Mouse (Mus musculus) left cerebral cortex, adult 2 months (tissue): ENCODE data around the gene Fmn2. TPM values are rescaled to one million over a fixed set of nuclear protein-coding genes. Genes with fewer than 3 reads are reported as not detected.

ENCODE experiments used
- DNase-seq, 2 experiments: peaks; one replicate each; pipeline ENCODE4 v3.0.0; 2021 to 2022; ENCODE audit warnings: low spot score in 2 of 2, mixed read lengths in 1 of 2; ENCODE audit errors: extremely low spot score in 1 of 2
- H3K27ac ChIP-seq: fragments of 200-600 bp; 2 replicates; pipeline ENCODE4 v1.8.1; 2022
- H3K4me3 ChIP-seq: fragments of 200-600 bp; 2 replicates; pipeline ENCODE4 v1.8.1; 2022
- CTCF ChIP-seq: fragments of 200-600 bp; IDR thresholded peaks from 2 replicates; pipeline ENCODE4 v1.8.1; 2022; ENCODE audit warnings: antibody characterized with exemption, mild to moderate bottlenecking, moderate library complexity
- intact Hi-C: fragments of 180-260 bp; cut with DNase I; formaldehyde crosslinking; loops from one replicate; pipeline ENCODE4 v1.15.1; 2025
- total RNA-seq, 2 experiments: library from RNA; stranded (reverse); gene quantifications; 2 replicates each; pipeline ENCODE4 v1.2.3; 2021

Fmn2 gene
- total RNA-seq, 2 experiments from 2014 or later, result 81.5 to 87.0 TPM

GRCm38 (mm10) chr1:174636291-174636690 lies 134.7 kb downstream of the Fmn2 start:
- no peak for TF ChIP-seq CTCF
- H3K4me3 ChIP-seq, result no peak overlapping the region
- DNase-seq, result no peak
- H3K27ac ChIP-seq, result no peak overlapping the region
- intact Hi-C loops, result no loop called here

DNA sequence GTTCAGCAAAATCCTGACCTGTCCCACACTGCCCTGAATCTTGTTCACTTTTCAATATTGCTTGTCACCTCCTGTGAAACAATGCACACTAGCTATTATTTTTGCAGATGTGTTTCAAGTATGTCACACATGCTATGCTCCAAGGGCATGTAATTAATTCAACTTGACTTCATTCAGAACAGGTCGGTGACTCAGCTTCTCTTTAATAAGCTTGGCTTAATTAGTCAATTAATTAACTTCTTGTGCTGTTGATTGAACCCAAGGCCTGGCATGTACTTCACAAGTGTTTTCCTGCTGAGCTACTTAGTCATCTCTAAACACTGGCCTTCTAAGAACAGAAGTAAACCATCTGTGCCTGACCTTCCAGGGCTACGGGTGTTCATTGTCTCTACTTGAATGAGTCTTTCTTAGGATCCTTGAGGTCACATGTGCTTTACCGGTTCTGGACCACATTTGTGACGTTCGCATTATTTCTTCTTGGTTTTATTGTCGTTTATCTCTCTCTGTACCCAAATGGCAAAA lies 136.0 kb downstream of the Fmn2 start:
- H3K4me3 ChIP-seq, result no peak overlapping the region
- no peak for DNase-seq
- H3K27ac ChIP-seq, result no peak overlapping the region
- intact Hi-C loops, result no loop called here
- TF ChIP-seq CTCF, result no peak

DNA sequence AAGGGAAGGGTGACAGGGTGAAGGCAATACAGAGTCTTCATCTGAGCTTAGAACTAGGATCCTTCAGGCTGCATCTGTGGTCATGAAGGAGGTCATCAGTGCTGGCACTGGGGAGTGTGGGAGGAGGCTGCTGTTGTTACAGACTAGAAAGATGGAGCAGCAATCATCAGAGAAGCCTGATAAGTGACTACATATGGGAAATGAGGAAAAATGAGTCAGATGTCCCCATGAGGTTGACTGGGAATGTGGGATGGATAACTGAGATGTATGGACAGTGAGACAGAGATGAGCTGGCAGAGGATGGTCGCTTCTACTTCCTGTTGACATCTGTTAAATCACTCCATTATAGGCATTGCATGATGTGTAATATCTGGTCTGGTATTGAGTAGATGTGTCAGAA lies 139.3 kb downstream of the Fmn2 start:
- no peak for DNase-seq
- no peak for TF ChIP-seq CTCF
- Histone ChIP-seq H3K27ac (no peak overlapping the region), H3K4me3 (no peak overlapping the region)
- intact Hi-C loops, result no loop called here

DNA sequence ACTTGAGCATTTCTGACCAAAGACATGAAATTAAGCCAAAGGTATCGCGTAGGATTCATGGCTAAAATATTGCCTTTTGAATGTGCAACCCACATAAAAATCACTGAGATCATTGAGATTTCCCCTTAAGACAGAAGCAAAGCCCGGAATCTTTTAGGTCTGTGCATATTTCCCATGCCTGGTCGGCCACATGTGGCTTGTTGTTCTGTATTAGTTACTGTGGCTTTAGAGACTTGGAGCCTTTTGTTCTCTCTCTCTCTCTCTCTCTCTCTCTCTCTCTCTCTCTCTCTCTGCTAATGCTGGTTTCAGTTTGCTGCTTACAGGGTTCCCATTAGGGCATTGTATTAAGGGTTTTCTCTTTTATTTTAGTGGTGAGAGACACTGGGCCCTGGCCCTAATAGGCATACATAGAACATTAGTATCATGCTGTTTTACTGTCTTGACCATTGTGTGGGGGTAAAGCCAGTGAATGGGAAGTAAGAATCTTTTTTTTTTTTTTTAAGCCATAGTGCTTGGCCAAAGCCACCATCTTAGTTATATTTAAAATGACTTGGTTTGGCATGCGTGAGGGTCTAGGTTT lies 141.9 kb downstream of the Fmn2 start:
- no peak for TF ChIP-seq CTCF
- H3K4me3 ChIP-seq, result no peak overlapping the region
- H3K27ac ChIP-seq, result no peak overlapping the region
- intact Hi-C loops, result no loop called here
- no peak for DNase-seq

GRCm38 (mm10) chr1:174649421-174649826 lies 147.8 kb downstream of the Fmn2 start:
- Histone ChIP-seq H3K27ac (no peak overlapping the region), H3K4me3 (no peak overlapping the region)
- no peak for TF ChIP-seq CTCF
- intact Hi-C loops, result no loop called here
- no peak for DNase-seq

- Histone ChIP-seq H3K4me3 (no peak overlapping the region), H3K27ac (no peak overlapping the region)
- no peak for DNase-seq
- intact Hi-C loops, result no loop called here
- TF ChIP-seq CTCF, result no peak
Measured at GRCm38 (mm10) chr1:174654565-174654964, 152.9 kb downstream of the Fmn2 start.

DNA sequence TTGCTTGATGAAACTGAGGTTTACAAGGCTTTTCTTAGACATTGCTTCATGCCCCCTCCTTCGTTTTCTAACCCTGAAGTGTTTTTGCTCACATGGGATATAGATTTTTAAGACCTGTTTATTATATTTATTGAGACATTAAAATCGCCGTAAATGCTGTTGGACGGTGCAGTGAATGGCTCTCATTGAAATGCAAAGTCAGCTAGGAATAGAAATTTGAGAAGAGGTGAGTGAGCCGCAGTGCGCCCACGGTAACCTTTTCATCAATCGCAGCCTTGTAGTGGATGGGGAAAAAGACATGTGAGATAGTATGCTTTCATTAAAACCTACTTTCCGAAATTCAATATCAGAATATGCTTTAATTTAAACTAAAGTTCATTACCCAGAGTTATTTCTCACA lies 153.7 kb downstream of the Fmn2 start:
- no peak for DNase-seq
- intact Hi-C loops, result no loop called here

GRCm38 (mm10) chr1:174656554-174656953 lies 154.9 kb downstream of the Fmn2 start:
- TF ChIP-seq CTCF, result no peak
- DNase-seq, result no peak
- Histone ChIP-seq H3K4me3 (no peak overlapping the region), H3K27ac (no peak overlapping the region)
- intact Hi-C loops, result no loop called here

More for the DNA sequence above, 153.7 kb downstream of the Fmn2 start:
- no peak for TF ChIP-seq CTCF
- Histone ChIP-seq H3K4me3 (no peak overlapping the region), H3K27ac (no peak overlapping the region)

DNA sequence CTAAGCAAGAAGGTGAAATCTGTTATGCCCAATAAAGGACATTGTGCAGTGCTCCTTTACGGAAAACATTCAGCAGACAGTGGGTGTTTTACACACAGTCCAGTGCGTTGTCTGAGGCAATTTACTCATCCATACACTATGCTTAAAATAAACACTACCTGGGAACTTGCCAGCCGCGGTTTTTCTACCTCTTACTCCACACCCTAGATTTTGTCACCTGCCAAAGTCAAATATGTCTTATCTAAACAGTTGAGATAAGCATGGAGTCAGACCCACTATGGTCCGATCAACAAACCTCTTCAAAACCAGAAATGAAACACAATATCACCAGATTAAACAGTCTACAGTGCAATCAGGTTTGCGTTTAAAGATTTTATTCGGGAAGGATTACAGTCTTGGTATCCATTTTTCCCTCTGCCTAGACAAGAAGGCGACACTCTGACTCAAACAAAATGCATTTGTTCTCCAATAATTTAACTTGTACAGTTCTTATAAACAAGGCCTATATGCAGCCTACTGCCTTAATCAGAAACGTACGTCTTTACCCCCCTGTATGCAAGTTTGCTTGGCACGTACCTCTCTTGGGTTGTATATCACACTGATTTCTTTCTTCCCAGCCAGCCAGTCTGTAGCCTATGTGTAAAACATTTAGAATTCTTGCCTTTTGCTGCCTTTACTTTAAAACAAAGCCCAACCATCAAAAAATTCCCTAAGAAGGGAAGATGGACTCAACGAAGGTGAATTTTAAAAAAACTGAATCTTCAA lies 158.0 kb downstream of the Fmn2 start:
- H3K27ac ChIP-seq, result no peak overlapping the region
- intact Hi-C loops, result no loop called here
- DNase-seq, result no peak
- no peak overlapping the region for H3K4me3 ChIP-seq
- TF ChIP-seq CTCF, result no peak

GRCm38 (mm10) chr1:174665116-174665515 lies 163.5 kb downstream of the Fmn2 start:
- H3K27ac ChIP-seq, result no peak overlapping the region
- DNase-seq, result no peak
- no peak overlapping the region for H3K4me3 ChIP-seq
- TF ChIP-seq CTCF, result no peak
- intact Hi-C loops, result no loop called here

DNA sequence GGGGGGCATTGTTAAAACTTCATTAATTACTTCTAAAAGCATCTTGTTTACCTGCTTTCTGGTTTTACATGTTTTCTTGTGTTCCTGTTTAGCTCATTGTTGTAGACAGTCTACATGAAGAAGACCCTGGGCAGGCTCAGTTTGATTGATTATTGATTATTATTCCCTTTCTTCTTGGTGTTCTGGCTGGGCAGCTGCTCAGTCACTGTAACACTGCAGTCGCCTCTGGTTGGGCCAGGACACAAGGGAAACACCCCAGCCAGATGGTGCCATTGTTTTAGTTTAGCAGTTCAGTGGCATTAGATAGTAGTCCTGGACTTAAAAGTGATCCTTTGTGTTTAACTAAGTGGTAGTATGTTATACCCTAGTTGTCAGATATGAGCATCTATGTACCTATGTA lies 167.5 kb downstream of the Fmn2 start:
- no peak for DNase-seq
- TF ChIP-seq CTCF, result no peak
- Histone ChIP-seq H3K4me3 (no peak overlapping the region), H3K27ac (no peak overlapping the region)
- intact Hi-C loops, result no loop called here

DNA sequence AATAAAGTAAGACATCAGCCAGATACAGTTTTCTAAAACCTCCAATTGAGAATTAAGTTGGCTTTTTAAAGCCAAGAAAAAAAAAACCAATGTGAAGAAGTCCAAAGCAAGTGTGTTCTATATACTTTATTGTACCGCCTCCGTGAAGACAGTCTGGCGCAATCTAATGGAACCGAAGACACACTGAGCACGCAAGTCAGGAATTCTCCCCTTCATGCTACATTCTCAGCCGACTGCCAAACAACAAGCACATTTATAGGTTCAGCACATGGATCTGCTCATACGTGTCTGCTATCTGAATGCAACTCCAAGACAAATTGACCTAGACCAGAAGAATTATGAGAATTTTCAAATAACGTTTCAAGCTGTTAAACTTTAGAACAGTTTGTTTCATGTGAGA lies 169.2 kb downstream of the Fmn2 start:
- Histone ChIP-seq H3K27ac (no peak overlapping the region), H3K4me3 (no peak overlapping the region)
- no peak for DNase-seq
- no peak for TF ChIP-seq CTCF
- intact Hi-C loops, result no loop called here

- intact Hi-C loops, result no loop called here
Measured at GRCm38 (mm10) chr1:174674586-174674985, 173.0 kb downstream of the Fmn2 start.

More at GRCm38 (mm10) chr1:174674586-174674985, 173.0 kb downstream of the Fmn2 start:
- no peak overlapping the region for H3K4me3 ChIP-seq
- H3K27ac ChIP-seq, result no peak overlapping the region
- no peak for DNase-seq
- peak; percentile 50 for TF ChIP-seq CTCF
